In the genomic region with DNA sequence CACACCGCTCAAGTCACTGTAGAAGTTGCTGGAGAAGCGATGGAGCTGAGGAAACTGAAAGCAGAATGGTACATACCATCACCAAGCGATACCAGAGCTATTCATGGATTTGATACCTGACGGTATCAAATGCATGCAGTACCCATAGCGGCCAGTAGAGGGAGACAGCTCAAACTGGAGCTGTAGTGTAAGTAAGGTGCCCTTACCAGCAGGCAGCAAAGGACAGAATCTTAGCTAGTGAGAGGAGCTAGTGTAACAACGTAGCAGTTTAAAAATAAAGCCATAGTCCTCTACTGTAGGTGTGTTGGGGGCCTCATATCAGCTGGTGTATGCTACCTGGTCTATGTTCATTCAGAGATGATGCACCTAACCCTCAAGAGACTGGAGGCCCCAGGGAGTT, we compare ENCODE assay signal across 8 mouse cellular contexts. TPM values are rescaled to one million over a fixed set of nuclear protein-coding genes. Genes with fewer than 3 reads are reported as not detected.
DNase-seq lines count a peak whose midpoint lies in the region; ATAC-seq lines count a peak whose summit lies in the region.
"Had no signal": no experiment of that assay in that cellular context is flagged by ENCODE, and none has a peak within 500 bp of the region (broad histone marks: within the 10 kb centered on the region; RNA-seq: fewer than 3 reads in every experiment).

No protein-coding gene starts in this region.

- DNase-seq in NIH3T3 (ENCODE audit: low read depth), result peak; percentile 87
- peak; percentile 47 for DNase-seq in c-Kit-positive CD71-negative TER-119-negative erythroid progenitor cells, embryonic 14.5 days (ENCODE audit: low read depth)
- peak; percentile 31 to 78 for DNase-seq in layer of hippocampus, postnatal 25 days (ENCODE audit: extremely low spot score in 1 of 2, low spot score in 1 of 2)
- peak; percentile 57 for DNase-seq in right cerebral cortex, postnatal 4 days

- H3K4me2 ChIP-seq in forebrain, embryonic 15.5 days (replicated peaks), result no peak overlapping the region
- no peak overlapping the region for H3K4me2 ChIP-seq in hindbrain, embryonic 15.5 days

- WGBS in forebrain, embryonic 15.5 days, result 18% methylated on average over 6 of the region's 6 CpGs
- 21% methylated on average over 6 of the region's 6 CpGs for WGBS in hindbrain, embryonic 15.5 days

- no peaks in the 10 kb centered on the region for H3K36me3 ChIP-seq in forebrain, embryonic 15.5 days
- H3K36me3 ChIP-seq in hindbrain, embryonic 15.5 days, result peaks cover 14% of the 10 kb centered on the region; the same call in 1 of the 2 replicates
- no peaks in the 10 kb centered on the region for H3K36me3 ChIP-seq in megakaryocyte, embryonic 14.5 days (replicated peaks; ENCODE audit: low read length)

- no peak overlapping the region for H3K27ac ChIP-seq in forebrain, embryonic 15.5 days (replicated peaks)
- no peak overlapping the region for H3K27ac ChIP-seq in hindbrain, embryonic 15.5 days (replicated peaks)

- no peaks in the 10 kb centered on the region for H3K27me3 ChIP-seq in forebrain, embryonic 15.5 days
- H3K27me3 ChIP-seq in hindbrain, embryonic 15.5 days, result no peaks in the 10 kb centered on the region
- no peaks in the 10 kb centered on the region for H3K27me3 ChIP-seq in megakaryocyte, embryonic 14.5 days (replicated peaks)

- no peak overlapping the region for H3K9ac ChIP-seq in forebrain, embryonic 15.5 days (replicated peaks)
- H3K9ac ChIP-seq in hindbrain, embryonic 15.5 days, result no peak overlapping the region

- H3K9me3 ChIP-seq in forebrain, embryonic 15.5 days, result no peaks in the 10 kb centered on the region
- no peaks in the 10 kb centered on the region for H3K9me3 ChIP-seq in hindbrain, embryonic 15.5 days
- no peaks in the 10 kb centered on the region for H3K9me3 ChIP-seq in megakaryocyte, embryonic 14.5 days

- no peak overlapping the region for H3K4me3 ChIP-seq in forebrain, embryonic 15.5 days
- H3K4me3 ChIP-seq in hindbrain, embryonic 15.5 days, result no peak overlapping the region
- H3K4me3 ChIP-seq in megakaryocyte, embryonic 14.5 days (replicated peaks), result peak overlapping the region; percentile 4

- ATAC-seq in forebrain, embryonic 15.5 days (replicated peaks), result peak; percentile 68
- ATAC-seq in hindbrain, embryonic 15.5 days (ENCODE audit: low FRiP score, low read depth), result 0 out of 2 replicates have a peak, but pooled peaks have one; percentile 38

- no peaks in the 10 kb centered on the region for H3K4me1 ChIP-seq in forebrain, embryonic 15.5 days
- H3K4me1 ChIP-seq in hindbrain, embryonic 15.5 days (replicated peaks), result no peaks in the 10 kb centered on the region
- peaks cover 3% of the 10 kb centered on the region; the same call in 1 of the 2 replicates for H3K4me1 ChIP-seq in megakaryocyte, embryonic 14.5 days

RNA-seq across cellular contexts. Expression of a gene that starts 12.0 kb away (rescaled TPM):
- polyA plus RNA-seq in forebrain, embryonic 15.5 days (2015; fragmentation: Nextera tagmentation; extraction: Ambion mirVana), result 0.56 and 0.68 TPM in 2 replicates
- polyA plus RNA-seq in hindbrain, embryonic 15.5 days (2015; fragmentation: Nextera tagmentation; extraction: Ambion mirVana), result 1.2 and 1.5 TPM in 2 replicates
- 1 to 10 TPM; 7.7 TPM for total RNA-seq in layer of hippocampus, postnatal 25 days (2021)
- polyA plus RNA-seq in megakaryocyte, embryonic 14.5 days (2012; ENCODE audit: insufficient read depth, low replicate concordance), result 0.54 TPM in 1 of 2 replicates, not detected in the other

RNA-seq across cellular contexts. Expression of a gene that starts 36.8 kb away (rescaled TPM):
- polyA plus RNA-seq in forebrain, embryonic 15.5 days (2015; fragmentation: Nextera tagmentation; extraction: Ambion mirVana), result 0.11 TPM in 1 of 2 replicates, not detected in the other
- polyA plus RNA-seq in hindbrain, embryonic 15.5 days (2015; fragmentation: Nextera tagmentation; extraction: Ambion mirVana), result not detected in 2 replicates
- not detected for total RNA-seq in layer of hippocampus, postnatal 25 days (2021)
- polyA plus RNA-seq in megakaryocyte, embryonic 14.5 days (2012; ENCODE audit: insufficient read depth, low replicate concordance), result not detected in 2 replicates
- polyA plus RNA-seq: lung, embryonic 16.5 days had no signal

RNA-seq across cellular contexts. Expression of a gene that starts 37.1 kb away (rescaled TPM):
- 4.5 and 5.1 TPM in 2 replicates for polyA plus RNA-seq in forebrain, embryonic 15.5 days (2015; fragmentation: Nextera tagmentation; extraction: Ambion mirVana)
- polyA plus RNA-seq in hindbrain, embryonic 15.5 days (2015; fragmentation: Nextera tagmentation; extraction: Ambion mirVana), result 12.3 and 13.8 TPM in 2 replicates
- total RNA-seq in layer of hippocampus, postnatal 25 days (2021), result 10 to 100 TPM; 12.8 to 13.6 TPM
- not detected in 2 replicates for polyA plus RNA-seq in megakaryocyte, embryonic 14.5 days (2012; ENCODE audit: insufficient read depth, low replicate concordance)

RNA-seq across cellular contexts. Expression of a gene that starts 50.4 kb away (rescaled TPM):
- not detected in 2 replicates for polyA plus RNA-seq in forebrain, embryonic 15.5 days (2015; fragmentation: Nextera tagmentation; extraction: Ambion mirVana)
- 0.04 TPM in 1 of 2 replicates, not detected in the other for polyA plus RNA-seq in hindbrain, embryonic 15.5 days (2015; fragmentation: Nextera tagmentation; extraction: Ambion mirVana)
- under 1 TPM in 1 of 2 experiments, not detected in 1; 0.05 TPM for total RNA-seq in layer of hippocampus, postnatal 25 days (2021)
- not detected in 2 replicates for polyA plus RNA-seq in megakaryocyte, embryonic 14.5 days (2012; ENCODE audit: insufficient read depth, low replicate concordance)
